10 mouse cellular contexts compared by ENCODE assay signal in the genomic region with DNA sequence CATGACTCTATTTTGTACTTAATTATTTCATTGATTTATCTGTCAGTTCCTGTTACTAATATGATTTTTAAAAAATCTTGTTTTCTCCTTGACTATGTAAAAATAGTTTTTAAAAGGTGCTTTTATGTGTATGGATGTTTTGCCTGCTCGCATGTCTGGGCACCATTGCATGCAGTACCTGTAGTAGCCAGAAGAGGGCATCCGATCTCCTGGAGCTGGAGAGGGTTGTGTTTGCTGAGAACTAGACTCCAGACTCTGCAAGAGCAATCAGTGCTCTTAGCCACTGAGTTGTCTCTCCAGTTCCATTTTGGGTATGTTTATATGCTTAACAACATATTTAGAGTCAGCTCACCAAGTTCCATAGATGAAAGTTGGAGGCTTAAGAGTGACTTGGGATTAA. TPM values are rescaled to one million over a fixed set of nuclear protein-coding genes. Genes with fewer than 3 reads are reported as not detected.
DNase-seq lines count a peak whose midpoint lies in the region; ATAC-seq and TF ChIP-seq lines count a peak whose summit lies in the region.
"Had no signal": no experiment of that assay in that cellular context is flagged by ENCODE, and none has a peak within 500 bp of the region (broad histone marks: within the 10 kb centered on the region; RNA-seq: fewer than 3 reads in every experiment).

No protein-coding gene starts in this region.

- peak; percentile 38 for TF ChIP-seq CTCF in E14TG2a.4 (conservative IDR thresholded peaks at IDR 0.05; ENCODE audit: low read length)
- TF ChIP-seq CTCF in bone marrow, adult 2 months (IDR thresholded peaks at IDR 0.05; ENCODE audit: control insufficient read depth, insufficient read depth, low read length) = peak; percentile 71

- 14% methylated on average over 2 of the region's 2 CpGs for WGBS in hindbrain, embryonic 11.5 days
- WGBS in hindbrain, embryonic 16.5 days = 12% methylated on average over 2 of the region's 2 CpGs
- 1% methylated on average over 2 of the region's 2 CpGs for WGBS in bone marrow, adult 2 months
- 11% methylated on average over 2 of the region's 2 CpGs for WGBS in forebrain, embryonic 13.5 days

- H3K27ac ChIP-seq in hindbrain, embryonic 11.5 days (ENCODE audit: low read depth, low read length) = no peak overlapping the region
- no peak overlapping the region for H3K27ac ChIP-seq in hindbrain, embryonic 16.5 days (ENCODE audit: low read depth, low read length)
- no peak overlapping the region for H3K27ac ChIP-seq in bone marrow, adult 2 months (ENCODE audit: control insufficient read depth, insufficient read depth, low read depth, low read length, poor library complexity)
- no peak overlapping the region for H3K27ac ChIP-seq in forebrain, embryonic 13.5 days
- H3K27ac ChIP-seq: midbrain, embryonic 12.5 days had no signal

- H3K27me3 ChIP-seq in hindbrain, embryonic 11.5 days (ENCODE audit: control insufficient read depth, insufficient read depth, low read length) = no peaks in the 10 kb centered on the region
- H3K27me3 ChIP-seq in hindbrain, embryonic 16.5 days (replicated peaks; ENCODE audit: control insufficient read depth, insufficient read depth, low read length) = no peaks in the 10 kb centered on the region
- no peaks in the 10 kb centered on the region for H3K27me3 ChIP-seq in E14TG2a.4 (ENCODE audit: insufficient read depth, low read length)
- H3K27me3 ChIP-seq in forebrain, embryonic 13.5 days = no peaks in the 10 kb centered on the region
- H3K27me3 ChIP-seq: midbrain, embryonic 12.5 days had no signal

- H3K9me3 ChIP-seq in hindbrain, embryonic 11.5 days (ENCODE audit: control insufficient read depth, low read length) = no peaks in the 10 kb centered on the region
- no peaks in the 10 kb centered on the region for H3K9me3 ChIP-seq in hindbrain, embryonic 16.5 days (ENCODE audit: control insufficient read depth, low read length)
- no peaks in the 10 kb centered on the region for H3K9me3 ChIP-seq in E14TG2a.4 (ENCODE audit: low read length)
- no peaks in the 10 kb centered on the region for H3K9me3 ChIP-seq in forebrain, embryonic 13.5 days (replicated peaks)
- H3K9me3 ChIP-seq: midbrain, embryonic 12.5 days had no signal

- no peaks in the 10 kb centered on the region for H3K36me3 ChIP-seq in hindbrain, embryonic 11.5 days (ENCODE audit: control insufficient read depth, insufficient read depth, low read length)
- no peaks in the 10 kb centered on the region for H3K36me3 ChIP-seq in hindbrain, embryonic 16.5 days (ENCODE audit: control insufficient read depth, insufficient read depth, low read length)
- no peaks in the 10 kb centered on the region for H3K36me3 ChIP-seq in E14TG2a.4 (ENCODE audit: insufficient read depth, low read length)
- no peaks in the 10 kb centered on the region for H3K36me3 ChIP-seq in forebrain, embryonic 13.5 days (ENCODE audit: poor library complexity, severe bottlenecking)
- H3K36me3 ChIP-seq: midbrain, embryonic 12.5 days had no signal

- ATAC-seq in hindbrain, embryonic 11.5 days (ENCODE audit: low FRiP score) = no peak
- ATAC-seq in hindbrain, embryonic 16.5 days = no peak
- 0 out of 2 replicates have a peak, but pooled peaks have one; percentile 36 for ATAC-seq in forebrain, embryonic 13.5 days
- ATAC-seq in monocyte, adult 5-6 weeks (replicated peaks; ENCODE audit: insufficient number of reproducible peaks, low FRiP score, low TSS enrichment, poor library complexity, severe bottlenecking) = 0 out of 2 replicates have a peak, but pooled peaks have one; percentile 59

- peak; percentile 84 for DNase-seq in hindbrain, embryonic 11.5 days (ENCODE audit: low spot score)
- peak; percentile 64 to 65 for DNase-seq in layer of hippocampus, postnatal 10 days (ENCODE audit: low spot score in 2 of 2)
- no peak for DNase-seq in MN1 (ENCODE audit: low spot score)

- H3K4me3 ChIP-seq in hindbrain, embryonic 11.5 days (ENCODE audit: low read depth, low read length) = no peak overlapping the region
- no peak overlapping the region for H3K4me3 ChIP-seq in hindbrain, embryonic 16.5 days (ENCODE audit: low read length)
- H3K4me3 ChIP-seq in E14TG2a.4 (replicated peaks; ENCODE audit: low read length) = no peak overlapping the region
- H3K4me3 ChIP-seq in bone marrow, adult 2 months (replicated peaks; ENCODE audit: control insufficient read depth, low read depth, low read length) = no peak overlapping the region
- no peak overlapping the region for H3K4me3 ChIP-seq in forebrain, embryonic 13.5 days
- H3K4me3 ChIP-seq: midbrain, embryonic 12.5 days had no signal

- H3K9ac ChIP-seq in hindbrain, embryonic 11.5 days (ENCODE audit: low read depth, low read length) = no peak overlapping the region
- no peak overlapping the region for H3K9ac ChIP-seq in hindbrain, embryonic 16.5 days (ENCODE audit: low read depth, low read length)
- no peak overlapping the region for H3K9ac ChIP-seq in forebrain, embryonic 13.5 days
- H3K9ac ChIP-seq: midbrain, embryonic 12.5 days had no signal

- no peaks in the 10 kb centered on the region for H3K4me1 ChIP-seq in hindbrain, embryonic 11.5 days (replicated peaks; ENCODE audit: control insufficient read depth, insufficient read depth, low read length)
- peaks cover 3% of the 10 kb centered on the region for H3K4me1 ChIP-seq in hindbrain, embryonic 16.5 days (ENCODE audit: control insufficient read depth, insufficient read depth, low read depth, low read length)
- no peaks in the 10 kb centered on the region for H3K4me1 ChIP-seq in E14TG2a.4 (replicated peaks; ENCODE audit: low read depth, low read length)
- no peaks in the 10 kb centered on the region; the same call in 1 of the 2 replicates for H3K4me1 ChIP-seq in bone marrow, adult 2 months (ENCODE audit: control insufficient read depth, insufficient read depth, low read length)
- H3K4me1 ChIP-seq in forebrain, embryonic 13.5 days = peaks cover 7% of the 10 kb centered on the region; the same call in 1 of the 2 replicates
- H3K4me1 ChIP-seq: midbrain, embryonic 12.5 days had no signal

- no peak for TF ChIP-seq POLR2A in bone marrow, adult 2 months (IDR thresholded peaks at IDR 0.05; ENCODE audit: borderline replicate concordance, control insufficient read depth, low read depth, low read length)

- no peak overlapping the region for H3K4me2 ChIP-seq in hindbrain, embryonic 11.5 days (replicated peaks; ENCODE audit: low read depth, low read length)
- no peak overlapping the region for H3K4me2 ChIP-seq in hindbrain, embryonic 16.5 days (ENCODE audit: low read length)
- H3K4me2 ChIP-seq in forebrain, embryonic 13.5 days = no peak overlapping the region
- H3K4me2 ChIP-seq: midbrain, embryonic 12.5 days had no signal

RNA-seq across cellular contexts. Expression of gene Olfr62, which starts 13.5 kb away (rescaled TPM):
- not detected in 2 replicates for polyA plus RNA-seq in hindbrain, embryonic 11.5 days (2014; fragmentation: Nextera tagmentation; extraction: Ambion mirVana)
- not detected in 2 replicates for polyA plus RNA-seq in hindbrain, embryonic 16.5 days (2015; fragmentation: Nextera tagmentation; extraction: Ambion mirVana)
- polyA plus RNA-seq in bone marrow, adult 2 months (2011; ENCODE audit: insufficient read depth, insufficient read length, low replicate concordance, missing spikeins) = not detected in 2 replicates
- not detected in 2 replicates for polyA plus RNA-seq in forebrain, embryonic 13.5 days (2015; fragmentation: Nextera tagmentation; extraction: Ambion mirVana)
- not detected for total RNA-seq in layer of hippocampus, postnatal 10 days (2021)
- not detected in 3 replicates for total RNA-seq in monocyte, adult 5-6 weeks (2017)
- total RNA-seq: gastrocnemius, postnatal 4 days had no signal
- polyA plus RNA-seq: midbrain, embryonic 12.5 days had no signal

RNA-seq across cellular contexts. Expression of gene Ebna1bp2, which starts 24.6 kb away (rescaled TPM):
- polyA plus RNA-seq in hindbrain, embryonic 11.5 days (2014; fragmentation: Nextera tagmentation; extraction: Ambion mirVana) = 192 and 193 TPM in 2 replicates
- 83.0 and 91.8 TPM in 2 replicates for polyA plus RNA-seq in hindbrain, embryonic 16.5 days (2015; fragmentation: Nextera tagmentation; extraction: Ambion mirVana)
- 29.3 and 57.7 TPM in 2 replicates for polyA plus RNA-seq in bone marrow, adult 2 months (2011; ENCODE audit: insufficient read depth, insufficient read length, low replicate concordance, missing spikeins)
- 147 and 168 TPM in 2 replicates for polyA plus RNA-seq in forebrain, embryonic 13.5 days (2015; fragmentation: Nextera tagmentation; extraction: Ambion mirVana)
- total RNA-seq in layer of hippocampus, postnatal 10 days (2021) = 10 to 100 TPM; 61.3 to 62.9 TPM
- total RNA-seq in monocyte, adult 5-6 weeks (2017) = 40.9 to 70.6 TPM (median 54.9 TPM) in 3 replicates

RNA-seq across cellular contexts. Expression of gene Cfap57, which starts 24.7 kb away (rescaled TPM):
- polyA plus RNA-seq in hindbrain, embryonic 11.5 days (2014; fragmentation: Nextera tagmentation; extraction: Ambion mirVana) = 1.5 and 2.0 TPM in 2 replicates
- polyA plus RNA-seq in hindbrain, embryonic 16.5 days (2015; fragmentation: Nextera tagmentation; extraction: Ambion mirVana) = 2.1 and 2.5 TPM in 2 replicates
- not detected in 2 replicates for polyA plus RNA-seq in bone marrow, adult 2 months (2011; ENCODE audit: insufficient read depth, insufficient read length, low replicate concordance, missing spikeins)
- 0.78 and 0.90 TPM in 2 replicates for polyA plus RNA-seq in forebrain, embryonic 13.5 days (2015; fragmentation: Nextera tagmentation; extraction: Ambion mirVana)
- total RNA-seq in layer of hippocampus, postnatal 10 days (2021) = 1 to 10 TPM in 1 of 2 experiments, under 1 TPM in 1; 0.80 to 1.0 TPM
- total RNA-seq in monocyte, adult 5-6 weeks (2017) = not detected in 3 replicates
- total RNA-seq: gastrocnemius, postnatal 4 days had no signal

RNA-seq across cellular contexts. Expression of gene Olfr1342, which starts 47.3 kb away (rescaled TPM):
- polyA plus RNA-seq in hindbrain, embryonic 11.5 days (2014; fragmentation: Nextera tagmentation; extraction: Ambion mirVana) = not detected in 2 replicates
- not detected in 2 replicates for polyA plus RNA-seq in hindbrain, embryonic 16.5 days (2015; fragmentation: Nextera tagmentation; extraction: Ambion mirVana)
- polyA plus RNA-seq in bone marrow, adult 2 months (2011; ENCODE audit: insufficient read depth, insufficient read length, low replicate concordance, missing spikeins) = not detected in 2 replicates
- not detected in 2 replicates for polyA plus RNA-seq in forebrain, embryonic 13.5 days (2015; fragmentation: Nextera tagmentation; extraction: Ambion mirVana)
- not detected for total RNA-seq in layer of hippocampus, postnatal 10 days (2021)
- total RNA-seq in monocyte, adult 5-6 weeks (2017) = not detected in 3 replicates
- total RNA-seq: gastrocnemius, postnatal 4 days had no signal
- polyA plus RNA-seq: midbrain, embryonic 12.5 days had no signal

RNA-seq across cellular contexts. Expression of gene Olfr1341, which starts 58.1 kb away (rescaled TPM):
- polyA plus RNA-seq in hindbrain, embryonic 11.5 days (2014; fragmentation: Nextera tagmentation; extraction: Ambion mirVana) = not detected in 2 replicates
- not detected in 2 replicates for polyA plus RNA-seq in hindbrain, embryonic 16.5 days (2015; fragmentation: Nextera tagmentation; extraction: Ambion mirVana)
- not detected in 2 replicates for polyA plus RNA-seq in bone marrow, adult 2 months (2011; ENCODE audit: insufficient read depth, insufficient read length, low replicate concordance, missing spikeins)
- not detected in 2 replicates for polyA plus RNA-seq in forebrain, embryonic 13.5 days (2015; fragmentation: Nextera tagmentation; extraction: Ambion mirVana)
- not detected for total RNA-seq in layer of hippocampus, postnatal 10 days (2021)
- 0.32 TPM in 1 of 3 replicates, not detected in the others for total RNA-seq in monocyte, adult 5-6 weeks (2017)
- total RNA-seq: gastrocnemius, postnatal 4 days had no signal
- polyA plus RNA-seq: midbrain, embryonic 12.5 days had no signal

Comparison
In these comparisons a context has a peak if more than half of its experiments do, and no peak if none do; other contexts are left out.
1. ATAC-seq: peak in forebrain, embryonic 13.5 days (single experiment) and monocyte, adult 5-6 weeks (single experiment); none in hindbrain, embryonic 11.5 days (single experiment) and hindbrain, embryonic 16.5 days (single experiment).